Mouse (Mus musculus) limb, embryonic 14.5 days (tissue): ENCODE results near the gene Zbtb49. TPM values are rescaled to one million over a fixed set of nuclear protein-coding genes. Genes with fewer than 3 reads are reported as not detected.
A peak's percentile ranks its signal among the peaks of the same experiment; 100 is the strongest.

ENCODE experiments used
- ATAC-seq: fragments of 200-750 bp; cut with Nextera tagmentation; 2 replicates; pipeline ENCODE4 v1.8.0; 2017; ENCODE audit warnings: low read depth, moderate number of reproducible peaks, moderate TSS enrichment; ENCODE audit not compliant: low FRiP score
- DNase-seq: peaks from one replicate; pipeline ENCODE4 v3.0.0-alpha.2; 2015; ENCODE audit warnings: low spot score
- H3K27ac ChIP-seq: fragments of 300-500 bp; sonication (generic); replicated peaks from 2 replicates; pipeline ENCODE4 v1.5.1; 2014; ENCODE audit warnings: low read depth, mild to moderate bottlenecking, low read length, moderate library complexity, mixed read lengths
- H3K27me3 ChIP-seq: fragments of 300-500 bp; sonication (generic); 2 replicates; pipeline ENCODE4 v1.6.1; 2014; ENCODE audit warnings: low read length, mixed read lengths; ENCODE audit not compliant: control insufficient read depth, insufficient read depth
- H3K36me3 ChIP-seq: fragments of 300-500 bp; sonication (generic); 2 replicates; pipeline ENCODE4 v1.6.1; 2014; ENCODE audit warnings: mild to moderate bottlenecking, low read length, moderate library complexity, mixed read lengths; ENCODE audit not compliant: control insufficient read depth, insufficient read depth
- H3K4me1 ChIP-seq: fragments of 300-500 bp; sonication (generic); 2 replicates; pipeline ENCODE4 v1.6.1; 2014; ENCODE audit warnings: antibody characterized with exemption, low read length, mixed read lengths; ENCODE audit not compliant: control insufficient read depth, insufficient read depth
- H3K4me2 ChIP-seq: fragments of 300-500 bp; sonication (generic); replicated peaks from 2 replicates; pipeline ENCODE4 v1.6.1; 2014; ENCODE audit warnings: low read depth, mild to moderate bottlenecking, low read length, moderate library complexity; ENCODE audit not compliant: severe bottlenecking
- H3K4me3 ChIP-seq: fragments of 300-500 bp; sonication (generic); replicated peaks from 2 replicates; pipeline ENCODE4 v1.5.1; 2014; ENCODE audit warnings: low read length
- H3K9ac ChIP-seq: fragments of 300-500 bp; sonication (generic); 2 replicates; pipeline ENCODE4 v1.6.1; 2014; ENCODE audit warnings: mild to moderate bottlenecking, low read depth, low read length, moderate library complexity; ENCODE audit not compliant: severe bottlenecking
- H3K9me3 ChIP-seq: fragments of 300-500 bp; sonication (generic); 2 replicates; pipeline ENCODE4 v1.6.1; 2016; ENCODE audit warnings: low read length; ENCODE audit not compliant: control insufficient read depth
- POLR2A ChIP-seq: fragments of 200-500 bp; IDR thresholded peaks from 2 replicates; pipeline ENCODE4 v1.8.0; 2012; ENCODE audit warnings: inconsistent platforms, mild to moderate bottlenecking, moderate library complexity, borderline replicate concordance; ENCODE audit not compliant: insufficient read depth, insufficient read length; ENCODE audit errors: extremely low read depth
- WGBS: fragments of 180-500 bp; shearing (Covaris S2); extraction: QIAGEN DNeasy Blood & Tissue Kit; methylation state at CpG from one replicate; pipeline ENCODE4 v1.1.7; 2014; 5-methylcytosine and 5-hydroxymethylcytosine counted together
- polyA plus RNA-seq, 2 experiments: library from polyadenylated mRNA; depleted of rRNA in 1 of 2; stranded (reverse) in 1 of 2; unstranded in 1 of 2; fragments of >200 nt; fragmentation: Nextera tagmentation in 1 of 2; extraction: Ambion mirVana in 1 of 2; gene quantifications; 2 replicates each; pipeline versions ENCODE4 v1.2.1 to v1.2.3; 2012 to 2014

Zbtb49 gene
- polyA plus RNA-seq, 2 experiments, result 12.4 to 22.3 TPM

GRCm38 (mm10) chr5:38205303-38205726 is 14.9 kb downstream of the Zbtb49 start:
- H3K9ac ChIP-seq, result no peak overlapping the region
- no peaks in the 10 kb centered on the region for H3K27me3 ChIP-seq
- ATAC-seq (no peak), DNase-seq (no peak)
- H3K4me3 ChIP-seq, result no peak overlapping the region
- H3K9me3 ChIP-seq, result no peaks in the 10 kb centered on the region
- no peak overlapping the region for H3K27ac ChIP-seq
- no peak overlapping the region for H3K4me2 ChIP-seq
- no peaks in the 10 kb centered on the region for H3K4me1 ChIP-seq
- WGBS, result 90% methylated on average over 7 of the region's 7 CpGs
- peaks cover 78% of the 10 kb centered on the region for H3K36me3 ChIP-seq
- no peak for TF ChIP-seq POLR2A

- H3K9me3 ChIP-seq, result no peaks in the 10 kb centered on the region
- no peak overlapping the region for H3K4me2 ChIP-seq
- WGBS, result 89% methylated on average over 2 of the region's 2 CpGs
- H3K4me3 ChIP-seq, result no peak overlapping the region
- no peak overlapping the region for H3K27ac ChIP-seq
- no peaks in the 10 kb centered on the region for H3K27me3 ChIP-seq
- H3K9ac ChIP-seq, result no peak overlapping the region
- DNase-seq (no peak), ATAC-seq (no peak)
- peaks cover 43% of the 10 kb centered on the region for H3K36me3 ChIP-seq
- no peak for TF ChIP-seq POLR2A
- no peaks in the 10 kb centered on the region for H3K4me1 ChIP-seq
These were observed 20.6 kb downstream of the Zbtb49 start for GRCm38 (mm10) chr5:38199686-38200085.

- no peaks in the 10 kb centered on the region for H3K27me3 ChIP-seq
- DNase-seq (peak; percentile 72), ATAC-seq (peak; percentile 70; the same call in 1 of the 2 replicates)
- peaks cover 27% of the 10 kb centered on the region for H3K36me3 ChIP-seq
- WGBS, result 15% methylated on average over 7 of the region's 7 CpGs
- H3K9me3 ChIP-seq, result no peaks in the 10 kb centered on the region
- H3K9ac ChIP-seq, result no peak overlapping the region
- no peak overlapping the region for H3K4me2 ChIP-seq
- H3K4me1 ChIP-seq, result no peaks in the 10 kb centered on the region
- no peak overlapping the region for H3K27ac ChIP-seq
- H3K4me3 ChIP-seq, result no peak overlapping the region
- TF ChIP-seq POLR2A, result no peak
These were observed 22.8 kb downstream of the Zbtb49 start for GRCm38 (mm10) chr5:38197482-38197823.

DNA sequence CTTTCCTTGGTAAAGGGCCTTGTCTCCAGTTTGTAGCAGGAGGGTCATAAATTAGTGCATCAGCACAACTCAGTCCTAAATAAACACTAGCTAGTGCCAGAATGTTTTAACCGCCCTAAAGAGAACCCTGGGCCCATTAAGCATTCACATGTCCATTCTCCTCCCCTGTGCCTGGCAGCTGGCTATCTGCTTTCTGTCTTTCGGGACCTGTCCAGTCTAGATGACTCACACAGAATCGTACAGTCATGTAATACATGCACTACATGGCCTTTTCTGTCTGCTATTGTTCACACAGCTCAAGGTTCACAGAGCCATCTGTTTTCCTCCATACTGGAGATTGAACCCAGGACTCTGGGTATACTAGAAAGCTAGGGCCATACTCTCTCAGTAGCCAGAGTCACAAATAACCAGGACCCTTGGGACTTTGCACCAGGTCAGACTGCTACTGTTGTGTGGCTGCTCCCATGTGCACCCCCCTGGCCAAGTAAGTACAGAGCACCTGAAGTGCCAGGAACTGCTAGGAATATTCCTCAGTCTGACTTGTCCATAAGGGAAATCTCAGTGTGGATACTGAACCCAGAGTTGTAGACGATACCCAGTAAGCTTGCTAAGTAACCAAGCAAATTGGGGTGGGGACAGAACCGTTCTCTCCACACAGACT is 23.3 kb downstream of the Zbtb49 start:
- Histone ChIP-seq H3K4me1 (no peaks in the 10 kb centered on the region), H3K9me3 (no peaks in the 10 kb centered on the region), H3K4me3 (no peak overlapping the region), H3K27me3 (no peaks in the 10 kb centered on the region), H3K36me3 (peaks cover 22% of the 10 kb centered on the region), H3K4me2 (no peak overlapping the region), H3K27ac (no peak overlapping the region), H3K9ac (no peak overlapping the region)
- ATAC-seq, result no peak
- WGBS, result 63% methylated on average over 5 of the region's 5 CpGs
- no peak for TF ChIP-seq POLR2A
- DNase-seq, result no peak

- no peaks in the 10 kb centered on the region for H3K9me3 ChIP-seq
- H3K36me3 ChIP-seq, result peaks cover 12% of the 10 kb centered on the region
- H3K9ac ChIP-seq, result no peak overlapping the region
- DNase-seq (no peak), ATAC-seq (no peak)
- no peaks in the 10 kb centered on the region for H3K27me3 ChIP-seq
- H3K4me3 ChIP-seq, result no peak overlapping the region
- H3K4me2 ChIP-seq, result no peak overlapping the region
- no peak overlapping the region for H3K27ac ChIP-seq
- TF ChIP-seq POLR2A, result no peak
- no peaks in the 10 kb centered on the region for H3K4me1 ChIP-seq
These were observed 24.3 kb downstream of the Zbtb49 start for GRCm38 (mm10) chr5:38195941-38196340.
